Mouse (Mus musculus) hindbrain, embryonic 11.5 days (tissue): ENCODE results near the gene Pgls. TPM values are rescaled to one million over a fixed set of nuclear protein-coding genes. Genes with fewer than 3 reads are reported as not detected.

Experiments used
- ATAC-seq: fragments of 200-750 bp; cut with Nextera tagmentation; 2 replicates; pipeline ENCODE4 v1.8.0; 2017; ENCODE audit warnings: mild to moderate bottlenecking, moderate TSS enrichment, moderate library complexity; ENCODE audit not compliant: low FRiP score
- DNase-seq: peaks from one replicate; pipeline ENCODE4 v3.0.0-alpha.2; 2015; ENCODE audit warnings: low spot score
- H3K27ac ChIP-seq: fragments of 300-500 bp; sonication (generic); 2 replicates; pipeline ENCODE4 v1.5.1; 2014; ENCODE audit warnings: mild to moderate bottlenecking, low read depth, low read length
- H3K27me3 ChIP-seq: fragments of 300-500 bp; sonication (generic); 2 replicates; pipeline ENCODE4 v1.6.1; 2014; ENCODE audit warnings: mild to moderate bottlenecking, low read length, moderate library complexity, mixed read lengths; ENCODE audit not compliant: control insufficient read depth, insufficient read depth
- H3K36me3 ChIP-seq: fragments of 300-500 bp; sonication (generic); 2 replicates; pipeline ENCODE4 v1.6.1; 2014; ENCODE audit warnings: mild to moderate bottlenecking, low read length, moderate library complexity, mixed read lengths; ENCODE audit not compliant: control insufficient read depth, insufficient read depth
- H3K4me1 ChIP-seq: fragments of 300-500 bp; sonication (generic); replicated peaks from 2 replicates; pipeline ENCODE4 v1.6.1; 2014; ENCODE audit warnings: low read length, mixed read lengths; ENCODE audit not compliant: control insufficient read depth, insufficient read depth
- H3K4me2 ChIP-seq: fragments of 300-500 bp; sonication (generic); replicated peaks from 2 replicates; pipeline ENCODE4 v1.6.1; 2014; ENCODE audit warnings: mild to moderate bottlenecking, low read depth, low read length
- H3K4me3 ChIP-seq: fragments of 300-500 bp; sonication (generic); 2 replicates; pipeline ENCODE4 v1.5.1; 2014; ENCODE audit warnings: low read depth, low read length
- H3K9ac ChIP-seq: fragments of 300-500 bp; sonication (generic); 2 replicates; pipeline ENCODE4 v1.6.1; 2014; ENCODE audit warnings: low read depth, low read length
- H3K9me3 ChIP-seq: fragments of 300-500 bp; sonication (generic); 2 replicates; pipeline ENCODE4 v1.6.1; 2016; ENCODE audit warnings: low read length; ENCODE audit not compliant: control insufficient read depth
- WGBS: fragments of 180-500 bp; shearing (Covaris S2); extraction: QIAGEN DNeasy Blood & Tissue Kit; methylation state at CpG from one replicate; pipeline ENCODE4 v1.1.7; 2014; 5-methylcytosine and 5-hydroxymethylcytosine counted together
- polyA plus RNA-seq: library from polyadenylated mRNA; unstranded; fragments of >200 nt; fragmentation: Nextera tagmentation; extraction: Ambion mirVana; gene quantifications from 2 replicates; pipeline ENCODE4 v1.2.1, GENCODE M21; 2014

Gene Pgls
- polyA plus RNA-seq, 1 experiment from 2014 or later: 228 TPM

GRCm38 (mm10) chr8:71572847-71573633 is 18.9 kb upstream of the Pgls start:
- 80% methylated on average over 9 of the region's 9 CpGs for WGBS
- Histone ChIP-seq H3K27me3 (peaks cover 9% of the 10 kb centered on the region), H3K9me3 (no peaks in the 10 kb centered on the region), H3K9ac (no peak overlapping the region), H3K36me3 (no peaks in the 10 kb centered on the region), H3K4me2 (no peak overlapping the region), H3K4me1 (peaks cover 11% of the 10 kb centered on the region; the same call in 1 of the 2 replicates), H3K4me3 (no peak overlapping the region), H3K27ac (no peak overlapping the region)
- no peak for DNase-seq
- ATAC-seq: no peak

DNA sequence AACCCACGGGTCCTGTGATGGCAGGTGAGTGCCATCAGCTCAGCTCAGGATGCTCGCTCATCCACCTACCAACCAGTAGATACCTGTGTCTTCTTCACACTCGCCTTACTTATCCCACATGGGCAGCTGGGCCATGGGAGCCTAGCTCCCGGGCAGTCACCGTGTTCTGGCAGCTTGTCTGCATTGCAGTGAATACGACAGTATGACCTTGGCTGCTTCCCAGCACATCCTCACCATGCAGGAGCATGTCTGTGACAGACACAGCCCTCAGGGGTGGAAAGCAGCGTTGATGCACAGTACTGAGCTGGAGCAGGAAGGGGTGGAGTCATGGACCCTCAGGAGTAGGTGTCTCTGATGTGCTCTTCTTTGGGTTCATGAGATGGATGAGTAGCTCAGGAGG is 17.6 kb upstream of the Pgls start:
- H3K27ac ChIP-seq: no peak overlapping the region
- no peak overlapping the region for H3K4me3 ChIP-seq
- no peak overlapping the region for H3K4me2 ChIP-seq
- no peaks in the 10 kb centered on the region for H3K36me3 ChIP-seq
- peaks cover 4% of the 10 kb centered on the region; the same call in 1 of the 2 replicates for H3K4me1 ChIP-seq
- 88% methylated on average over 7 of the region's 7 CpGs for WGBS
- no peaks in the 10 kb centered on the region; the same call in 1 of the 2 replicates for H3K27me3 ChIP-seq
- ATAC-seq (no peak), DNase-seq (no peak)
- no peak overlapping the region for H3K9ac ChIP-seq
- no peaks in the 10 kb centered on the region for H3K9me3 ChIP-seq

DNA sequence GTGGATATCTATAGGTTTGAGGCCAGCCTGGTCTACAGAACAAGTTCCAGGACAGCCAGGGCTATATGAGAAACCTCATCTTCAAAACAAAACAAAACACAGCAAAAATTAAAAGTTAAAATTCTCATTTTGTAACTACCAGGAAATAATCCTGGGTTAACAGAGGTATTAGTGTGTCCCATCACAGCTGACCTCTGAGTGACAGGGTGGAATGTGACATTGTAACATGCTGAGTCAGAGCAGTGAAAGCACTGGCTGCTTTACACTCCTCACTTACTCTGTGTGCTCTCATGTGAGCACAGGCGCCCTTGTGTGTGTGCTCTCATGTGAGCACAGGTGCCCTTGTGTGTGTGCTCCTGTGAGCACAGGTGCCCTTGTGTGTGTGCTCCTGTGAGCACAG is 17.0 kb upstream of the Pgls start:
- ATAC-seq (no peak), DNase-seq (no peak)
- Histone ChIP-seq H3K36me3 (no peaks in the 10 kb centered on the region), H3K4me1 (peaks cover 4% of the 10 kb centered on the region; the same call in 1 of the 2 replicates), H3K9ac (no peak overlapping the region), H3K4me3 (no peak overlapping the region), H3K4me2 (no peak overlapping the region), H3K27ac (no peak overlapping the region), H3K9me3 (no peaks in the 10 kb centered on the region), H3K27me3 (no peaks in the 10 kb centered on the region)
- WGBS: 70% methylated on average over 1 of the region's 1 CpGs

DNA sequence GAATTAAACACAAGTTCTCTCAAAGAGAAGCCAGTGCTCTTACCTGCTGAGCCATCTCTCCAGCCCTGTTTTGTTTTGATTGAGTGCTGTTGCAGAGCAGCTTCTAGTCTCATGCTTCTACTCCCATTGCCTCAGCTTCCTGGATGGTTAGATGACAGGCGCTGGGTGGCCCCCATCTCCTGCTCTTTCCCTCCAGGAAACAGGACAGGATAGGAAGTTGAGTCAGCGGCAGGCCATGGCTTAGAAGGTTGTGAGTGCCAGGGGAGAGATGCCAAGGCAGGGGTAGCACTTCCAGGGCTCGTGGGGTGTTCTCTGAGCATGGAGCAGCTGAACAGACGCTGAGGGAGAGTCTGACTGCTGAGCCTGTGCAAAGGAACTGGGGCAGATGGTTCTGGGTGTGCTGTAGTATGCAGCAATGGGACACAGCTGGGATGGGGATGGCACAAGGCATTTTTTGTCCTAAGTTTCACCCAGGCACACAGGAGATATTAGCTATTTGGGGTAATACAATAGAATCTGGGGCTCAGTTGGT is 14.1 kb upstream of the Pgls start:
- no peak overlapping the region for H3K4me2 ChIP-seq
- H3K4me1 ChIP-seq: no peaks in the 10 kb centered on the region
- WGBS: 78% methylated on average over 4 of the region's 4 CpGs
- no peaks in the 10 kb centered on the region for H3K36me3 ChIP-seq
- no peaks in the 10 kb centered on the region for H3K27me3 ChIP-seq
- DNase-seq (no peak), ATAC-seq (no peak)
- H3K9me3 ChIP-seq: no peaks in the 10 kb centered on the region
- H3K27ac ChIP-seq: no peak overlapping the region
- no peak overlapping the region for H3K4me3 ChIP-seq
- no peak overlapping the region for H3K9ac ChIP-seq

- Histone ChIP-seq H3K4me1 (no peaks in the 10 kb centered on the region), H3K36me3 (no peaks in the 10 kb centered on the region), H3K27ac (no peak overlapping the region), H3K4me3 (no peak overlapping the region), H3K9ac (no peak overlapping the region), H3K4me2 (no peak overlapping the region), H3K9me3 (no peaks in the 10 kb centered on the region), H3K27me3 (no peaks in the 10 kb centered on the region)
- 77% methylated on average over 1 of the region's 1 CpGs for WGBS
- no peak for ATAC-seq
- no peak for DNase-seq
These were observed 13.0 kb upstream of the Pgls start for GRCm38 (mm10) chr8:71579009-71579408.

DNA sequence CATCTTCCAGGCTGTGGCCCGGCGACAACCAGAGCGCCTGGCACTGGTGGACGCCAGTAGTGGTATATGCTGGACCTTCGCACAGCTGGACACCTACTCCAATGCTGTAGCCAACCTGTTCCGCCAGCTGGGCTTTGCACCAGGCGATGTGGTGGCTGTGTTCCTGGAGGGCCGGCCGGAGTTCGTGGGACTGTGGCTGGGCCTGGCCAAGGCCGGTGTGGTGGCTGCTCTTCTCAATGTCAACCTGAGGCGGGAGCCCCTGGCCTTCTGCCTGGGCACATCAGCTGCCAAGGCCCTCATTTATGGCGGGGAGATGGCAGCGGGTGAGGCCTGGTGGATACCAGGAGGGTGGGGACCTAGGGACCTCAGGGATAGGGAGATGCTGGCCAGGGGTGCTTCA is 12.5 kb upstream of the Pgls start:
- WGBS: 94% methylated on average over 14 of the region's 14 CpGs
- no peaks in the 10 kb centered on the region for H3K4me1 ChIP-seq
- no peaks in the 10 kb centered on the region for H3K9me3 ChIP-seq
- DNase-seq (no peak), ATAC-seq (no peak)
- H3K4me2 ChIP-seq: no peak overlapping the region
- no peak overlapping the region for H3K27ac ChIP-seq
- no peaks in the 10 kb centered on the region for H3K27me3 ChIP-seq
- H3K9ac ChIP-seq: no peak overlapping the region
- H3K4me3 ChIP-seq: no peak overlapping the region
- no peaks in the 10 kb centered on the region for H3K36me3 ChIP-seq

- H3K27me3 ChIP-seq: no peaks in the 10 kb centered on the region
- H3K4me3 ChIP-seq: no peak overlapping the region
- H3K9me3 ChIP-seq: no peaks in the 10 kb centered on the region
- H3K36me3 ChIP-seq: no peaks in the 10 kb centered on the region
- H3K4me1 ChIP-seq: no peaks in the 10 kb centered on the region
- no peak overlapping the region for H3K27ac ChIP-seq
- no peak overlapping the region for H3K4me2 ChIP-seq
- whole genome bisulfite sequencing: 35% methylated on average over 8 of the region's 9 CpGs
- DNase-seq (no peak), ATAC-seq (no peak)
- H3K9ac ChIP-seq: no peak overlapping the region
These were observed 11.8 kb upstream of the Pgls start for GRCm38 (mm10) chr8:71580201-71580600.

DNA sequence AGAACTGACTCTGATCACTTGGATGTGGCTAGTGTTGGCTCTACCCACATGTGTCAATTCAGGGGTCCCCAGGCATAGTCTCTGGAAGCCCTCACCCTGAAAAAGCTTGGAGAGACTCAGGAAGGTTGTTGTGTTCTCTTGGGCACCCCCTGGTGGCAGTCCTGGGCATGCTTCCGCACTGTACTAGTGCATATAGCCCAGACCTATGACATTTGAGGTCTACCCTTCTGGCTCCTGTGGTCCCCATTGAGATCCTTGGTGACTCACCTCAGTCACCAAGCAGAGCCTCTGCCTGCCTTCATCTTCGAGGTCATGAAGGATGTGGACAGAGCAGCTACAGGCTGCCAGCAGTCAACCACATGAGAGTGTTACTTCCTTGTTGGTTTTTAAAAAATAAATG is 5.1 kb upstream of the Pgls start:
- Histone ChIP-seq H3K4me2 (no peak overlapping the region), H3K4me3 (no peak overlapping the region), H3K27me3 (no peaks in the 10 kb centered on the region), H3K9ac (no peak overlapping the region), H3K4me1 (peaks cover 4% of the 10 kb centered on the region), H3K9me3 (no peaks in the 10 kb centered on the region), H3K27ac (no peak overlapping the region), H3K36me3 (no peaks in the 10 kb centered on the region)
- WGBS: 88% methylated on average over 2 of the region's 2 CpGs
- DNase-seq (peak; percentile 64), ATAC-seq (no peak)

DNA sequence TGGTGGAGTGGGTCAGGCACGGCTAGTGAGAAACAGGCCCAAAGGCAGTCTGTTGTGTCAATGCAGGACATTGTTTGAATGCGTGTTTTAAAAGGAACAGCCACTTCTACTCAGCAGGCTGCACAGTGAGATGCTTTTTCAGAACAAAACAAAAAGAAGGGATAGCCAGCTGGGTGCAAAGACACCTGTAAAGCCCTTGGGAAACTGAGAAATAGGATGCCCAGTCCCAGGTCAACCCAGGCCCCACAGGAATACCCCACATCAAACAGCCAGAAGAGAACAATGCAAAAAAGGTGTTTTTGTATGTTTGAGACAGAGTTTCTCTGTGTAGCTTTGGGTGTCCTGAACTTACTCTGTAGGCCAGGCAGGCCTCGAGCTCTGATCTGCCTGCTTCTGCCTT is 3.2 kb upstream of the Pgls start:
- Histone ChIP-seq H3K9me3 (no peaks in the 10 kb centered on the region), H3K4me3 (no peak overlapping the region), H3K27me3 (no peaks in the 10 kb centered on the region), H3K4me1 (peaks cover 12% of the 10 kb centered on the region), H3K4me2 (no peak overlapping the region), H3K27ac (no peak overlapping the region), H3K36me3 (no peaks in the 10 kb centered on the region), H3K9ac (no peak overlapping the region)
- 66% methylated on average over 3 of the region's 3 CpGs for WGBS
- ATAC-seq (no peak), DNase-seq (no peak)
